Mouse (Mus musculus) hematopoietic stem cell, adult 5-6 weeks (primary cell): Measurements from ENCODE around the gene Trp53i13. TPM values are rescaled to one million over a fixed set of nuclear protein-coding genes. Genes with fewer than 3 reads are reported as not detected.
"Not testable (repeated sequence)": the region's sequence is repeated elsewhere in the genome, so short reads cannot be mapped to it uniquely, and the experiment has no call there.

ENCODE experiments used
- ATAC-seq, 2 experiments: fragments of 125-278 bp in 1 of 2; replicated peaks in 1 of 2; 2 replicates each; pipeline ENCODE4 v1.8.0; 2016 to 2017; ENCODE audit warnings: inconsistent platforms in 2 of 2, mild to moderate bottlenecking in 2 of 2, moderate number of reproducible peaks in 2 of 2, low read depth in 1 of 2, moderate TSS enrichment in 1 of 2; ENCODE audit not compliant: low FRiP score in 2 of 2, poor library complexity in 2 of 2, severe bottlenecking in 2 of 2, insufficient read depth in 1 of 2, low TSS enrichment in 1 of 2
- total RNA-seq: library from RNA; stranded (forward); fragments of 172-1452, 232-1000 nt; gene quantifications from 2 replicates; pipeline ENCODE4 v1.2.3, GENCODE M21; 2017

Gene Trp53i13
- 5.0 and 5.4 TPM in 2 replicates for total RNA-seq

- ATAC-seq, result no peak
Observed at GRCm38 (mm10) chr11:77515637-77516552, at the start of gene Trp53i13. Trp53i13 (minus strand) TSS chr11:77515980.

- ATAC-seq, result no peak
Observed at GRCm38 (mm10) chr11:77545261-77545660, 29.5 kb upstream of the Trp53i13 start.

GRCm38 (mm10) chr11:77532202-77532846, 16.5 kb upstream of the Trp53i13 start:
- no peak for ATAC-seq

- ATAC-seq, result no peak
Observed at GRCm38 (mm10) chr11:77530862-77531261, 15.1 kb upstream of the Trp53i13 start.

- ATAC-seq, result no peak
Observed at GRCm38 (mm10) chr11:77529644-77530043, 13.9 kb upstream of the Trp53i13 start.

- not testable (repeated sequence) for ATAC-seq
Observed at GRCm38 (mm10) chr11:77528420-77528819, 12.6 kb upstream of the Trp53i13 start.

- no peak for ATAC-seq
Observed at GRCm38 (mm10) chr11:77525804-77526486, 10.2 kb upstream of the Trp53i13 start.

GRCm38 (mm10) chr11:77520601-77521529, 5.1 kb upstream of the Trp53i13 start:
- ATAC-seq, result peak in 1 of 2 experiments; percentile 36; a peak in 1 of 4 replicates

GRCm38 (mm10) chr11:77519043-77519442, 3.3 kb upstream of the Trp53i13 start, which contains the start of gene Gm10392:
Gm10392 (minus strand) TSS chr11:77519198.
- peak; percentile 76 to 84 for ATAC-seq

- no peak for ATAC-seq
Observed at GRCm38 (mm10) chr11:77518051-77518798, 2.4 kb upstream of the Trp53i13 start.

GRCm38 (mm10) chr11:77516553-77517425, 1.0 kb upstream of the Trp53i13 start:
- ATAC-seq, result no peak

- ATAC-seq, result peak in 1 of 2 experiments; percentile 12; a peak in 2 of 4 replicates
Observed at GRCm38 (mm10) chr11:77514832-77515636, 746 bp downstream of the Trp53i13 start, which contains the start of gene Abhd15. Abhd15 (plus strand) TSS chr11:77515121.

GRCm38 (mm10) chr11:77514281-77514831, 1.4 kb downstream of the Trp53i13 start:
- ATAC-seq, result no peak

- ATAC-seq, result no peak
Observed at GRCm38 (mm10) chr11:77513811-77514170, 2.0 kb downstream of the Trp53i13 start.
